Mouse (Mus musculus): Measurements from ENCODE around the gene Zfp746.
"Not testable (repeated sequence)": the region's sequence is repeated elsewhere in the genome, so short reads cannot be mapped to it uniquely, and the experiment has no call there.

Gene Zfp746

GRCm38 (mm10) chr6:48086471-48086878, at the start of gene Zfp746:
Gene Zfp746 (minus strand): TSS chr6:48086593.
- peak; percentile 72 for DNase-seq (ENCODE audit: low spot score)

- DNase-seq (ENCODE audit: low spot score) = not testable (repeated sequence)
Observed at GRCm38 (mm10) chr6:48121092-48121491, 34.7 kb upstream of the Zfp746 start.

GRCm38 (mm10) chr6:48116036-48116435, 29.6 kb upstream of the Zfp746 start:
- no peak for DNase-seq (ENCODE audit: low spot score)

GRCm38 (mm10) chr6:48086957-48087715, 743 bp upstream of the Zfp746 start:
- no peak for DNase-seq (ENCODE audit: low spot score)

- DNase-seq (ENCODE audit: low spot score) = peak; percentile 26
Observed at GRCm38 (mm10) chr6:48085521-48086404, 630 bp downstream of the Zfp746 start.

GRCm38 (mm10) chr6:48083733-48084191, 2.6 kb downstream of the Zfp746 start:
- DNase-seq (ENCODE audit: low spot score) = no peak

- no peak for DNase-seq (ENCODE audit: low spot score)
Observed at GRCm38 (mm10) chr6:48081952-48082351, 4.4 kb downstream of the Zfp746 start.

GRCm38 (mm10) chr6:48081021-48081420, 5.4 kb downstream of the Zfp746 start:
- DNase-seq (ENCODE audit: low spot score) = no peak

- DNase-seq (ENCODE audit: low spot score) = no peak
Observed at GRCm38 (mm10) chr6:48073316-48073715, 13.1 kb downstream of the Zfp746 start.

- DNase-seq (ENCODE audit: low spot score) = no peak
Observed at GRCm38 (mm10) chr6:48067492-48067891, 18.9 kb downstream of the Zfp746 start.

GRCm38 (mm10) chr6:48065587-48066075, 20.8 kb downstream of the Zfp746 start:
- DNase-seq (ENCODE audit: low spot score) = no peak

GRCm38 (mm10) chr6:48064451-48064850, 21.9 kb downstream of the Zfp746 start:
- DNase-seq (ENCODE audit: low spot score) = no peak

- no peak for DNase-seq (ENCODE audit: low spot score)
Observed at GRCm38 (mm10) chr6:48063940-48064339, 22.5 kb downstream of the Zfp746 start.

GRCm38 (mm10) chr6:48060895-48061294, 25.5 kb downstream of the Zfp746 start:
- DNase-seq (ENCODE audit: low spot score) = no peak

GRCm38 (mm10) chr6:48060421-48060820, 26.0 kb downstream of the Zfp746 start:
- no peak for DNase-seq (ENCODE audit: low spot score)

GRCm38 (mm10) chr6:48052136-48052535, 34.3 kb downstream of the Zfp746 start:
- DNase-seq (ENCODE audit: low spot score) = no peak

- no peak for DNase-seq (ENCODE audit: low spot score)
Observed at GRCm38 (mm10) chr6:48051666-48052065, 34.7 kb downstream of the Zfp746 start.

GRCm38 (mm10) chr6:48049273-48050065, 36.9 kb downstream of the Zfp746 start:
- no peak for DNase-seq (ENCODE audit: low spot score)

GRCm38 (mm10) chr6:48048426-48049272, 37.7 kb downstream of the Zfp746 start, which contains the start of gene Zfp777:
Gene Zfp777 (minus strand): TSS chr6:48048911.
- DNase-seq (ENCODE audit: low spot score) = peak; percentile 28

GRCm38 (mm10) chr6:48047450-48048351, 38.7 kb downstream of the Zfp746 start:
- DNase-seq (ENCODE audit: low spot score) = no peak
